Mouse (Mus musculus) embryonic stem cell, embryonic (primary cell): ENCODE data around the gene Ch25h.

Experiments
- CTCF ChIA-PET, 4 experiments: fragments of 300-600 bp in 2 of 4; fragments of 350-600 bp in 2 of 4; sonication (Branson Sonifier 250); formaldehyde crosslinking; loops; one replicate each; lab custom pipeline; 2022; ENCODE audit warnings: inconsistent platforms in 2 of 4; lab: Charles Lee
- POLR2A ChIA-PET, 4 experiments: fragments of 300-600 bp in 2 of 4; fragments of 350-600 bp in 2 of 4; sonication (Branson Sonifier 250); formaldehyde crosslinking; loops; one replicate each; lab custom pipeline; 2022; ENCODE audit warnings: antibody characterized with exemption in 4 of 4, inconsistent platforms in 1 of 4; lab: Charles Lee

Ch25h gene

DNA sequence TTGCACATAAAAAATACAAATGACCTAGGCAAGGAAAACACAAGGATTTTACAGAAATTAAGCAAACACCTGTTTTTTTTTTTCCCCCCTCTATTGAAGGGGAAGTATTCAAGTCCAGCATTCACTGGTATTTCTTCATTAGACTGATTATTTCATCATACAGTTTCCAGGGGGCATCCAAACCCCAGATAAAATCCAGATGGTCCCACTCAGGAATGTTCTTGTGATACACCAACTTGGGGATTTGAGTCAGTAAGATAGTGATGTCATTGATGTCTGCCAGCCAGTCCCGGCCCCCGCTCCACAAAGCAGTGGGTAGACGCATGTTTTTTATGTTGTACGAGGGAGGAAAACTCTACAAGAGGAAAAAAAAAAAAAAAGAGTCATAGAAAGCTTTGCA, 18.9 kb upstream of the Ch25h start:
- CTCF ChIA-PET: no interaction called here
- POLR2A ChIA-PET: no interaction called here

DNA sequence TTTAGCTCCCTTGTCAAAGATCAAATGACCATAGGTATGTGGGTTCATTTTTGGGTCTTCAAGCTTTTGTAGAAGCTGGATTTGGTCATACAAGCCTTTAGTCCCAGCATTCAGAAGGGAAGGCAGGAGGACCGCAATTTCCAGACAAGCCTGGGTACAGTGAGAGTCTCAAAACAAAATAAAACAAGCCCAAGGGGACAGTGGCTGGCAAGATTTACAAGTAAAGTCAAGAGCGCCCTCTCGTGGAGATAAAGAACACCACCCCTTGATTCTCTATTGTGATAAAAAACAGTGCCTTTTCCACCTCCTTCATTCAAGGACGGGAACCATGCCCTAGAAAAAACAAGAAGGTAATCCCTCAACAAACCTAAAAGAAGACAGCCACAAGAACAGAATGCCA, 8.6 kb upstream of the Ch25h start:
- POLR2A ChIA-PET: no interaction called here
- CTCF ChIA-PET: interaction anchor here in 2 of 4 experiments (0.7 to 1.4 kb wide), 3 partner anchors 149 to 240 kb away, joined by 4 read pairs; no protein-coding TSS in a partner anchor

DNA sequence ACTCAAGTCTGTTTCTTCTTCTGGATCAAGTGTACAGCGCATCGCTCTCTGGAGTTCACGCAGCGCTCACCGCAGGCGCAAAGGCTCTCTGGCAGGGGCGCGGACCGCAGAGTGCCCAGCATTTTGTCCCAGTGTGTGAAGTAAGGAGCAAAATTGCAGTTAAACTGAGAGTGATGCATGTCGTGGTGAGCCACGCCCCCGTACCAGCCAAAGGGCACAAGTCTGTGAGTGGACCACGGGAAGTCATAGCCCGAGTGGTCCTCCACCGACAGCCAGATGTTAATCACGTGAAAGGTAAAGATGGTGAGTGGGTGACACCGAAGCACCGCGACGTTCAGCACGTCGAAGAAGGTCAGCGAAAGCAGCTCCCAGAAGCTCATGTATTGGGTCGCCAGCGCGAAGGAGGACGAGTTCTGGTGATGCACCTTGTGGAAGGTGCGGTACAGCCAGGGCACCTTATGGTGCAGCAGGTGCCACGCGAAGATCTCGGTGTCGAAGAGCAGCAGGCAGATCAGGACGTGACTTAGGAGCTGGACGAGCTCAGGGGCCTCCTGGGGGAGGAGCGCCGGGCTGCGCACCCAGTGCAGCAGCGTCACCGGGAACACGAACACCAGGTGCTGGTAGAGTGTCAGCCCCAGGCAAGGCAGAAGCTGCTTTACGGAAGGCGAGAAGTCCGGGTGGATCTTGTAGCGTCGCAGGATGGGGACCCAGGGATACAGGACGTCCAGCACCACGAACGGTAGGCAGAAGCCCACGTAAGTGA, 555 bp downstream of the Ch25h start:
- POLR2A ChIA-PET: interaction anchor here in 1 of 4 experiments (1.2 kb wide), 1 partner anchor 41 kb away, joined by 3 read pairs; no protein-coding TSS in a partner anchor
- CTCF ChIA-PET: interaction anchor here in 2 of 4 experiments (0.6 to 1.1 kb wide), 3 partner anchors 26 to 230 kb away, joined by 3 to 5 read pairs (median 4); no protein-coding TSS in a partner anchor

GRCm38 (mm10) chr19:34471703-34472102, 3.3 kb downstream of the Ch25h start:
- ChIA-PET CTCF (no interaction called here), POLR2A (no interaction called here)

GRCm38 (mm10) chr19:34468794-34469193, 6.2 kb downstream of the Ch25h start:
- CTCF ChIA-PET: no interaction called here
- POLR2A ChIA-PET: interaction anchor here in 1 of 4 experiments (1.4 kb wide), 1 partner anchor 186 kb away, joined by 3 read pairs; no protein-coding TSS in a partner anchor

DNA sequence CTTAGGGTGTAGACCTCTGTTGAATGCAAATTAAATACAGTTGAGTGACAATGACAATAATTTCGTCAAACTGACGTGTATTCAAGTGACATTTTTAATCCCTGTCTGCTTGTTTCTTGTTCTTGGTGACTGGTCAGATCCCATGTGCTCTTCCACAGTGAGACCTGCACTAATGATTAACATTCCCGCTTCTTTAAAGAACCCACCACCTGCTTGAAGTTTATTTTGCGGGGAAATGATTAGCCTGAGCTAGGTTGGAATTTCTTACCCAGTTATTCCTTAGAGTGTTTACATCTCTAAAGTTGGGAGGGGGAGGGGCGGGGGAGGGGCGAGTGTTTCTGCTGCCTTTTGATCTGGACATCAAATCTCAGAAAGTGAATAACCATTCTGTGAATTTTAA, 6.7 kb downstream of the Ch25h start:
- POLR2A ChIA-PET: interaction anchor here in 1 of 4 experiments (1.4 kb wide), 1 partner anchor 187 kb away, joined by 3 read pairs; no protein-coding TSS in a partner anchor
- CTCF ChIA-PET: no interaction called here

GRCm38 (mm10) chr19:34464453-34464852, 10.5 kb downstream of the Ch25h start:
- ChIA-PET CTCF (no interaction called here), POLR2A (no interaction called here)

GRCm38 (mm10) chr19:34461451-34462019, 13.4 kb downstream of the Ch25h start:
- ChIA-PET POLR2A (no interaction called here), CTCF (no interaction called here)

- POLR2A ChIA-PET: no interaction called here
- CTCF ChIA-PET: no interaction called here
Observed at GRCm38 (mm10) chr19:34450784-34451370, 24.1 kb downstream of the Ch25h start.

DNA sequence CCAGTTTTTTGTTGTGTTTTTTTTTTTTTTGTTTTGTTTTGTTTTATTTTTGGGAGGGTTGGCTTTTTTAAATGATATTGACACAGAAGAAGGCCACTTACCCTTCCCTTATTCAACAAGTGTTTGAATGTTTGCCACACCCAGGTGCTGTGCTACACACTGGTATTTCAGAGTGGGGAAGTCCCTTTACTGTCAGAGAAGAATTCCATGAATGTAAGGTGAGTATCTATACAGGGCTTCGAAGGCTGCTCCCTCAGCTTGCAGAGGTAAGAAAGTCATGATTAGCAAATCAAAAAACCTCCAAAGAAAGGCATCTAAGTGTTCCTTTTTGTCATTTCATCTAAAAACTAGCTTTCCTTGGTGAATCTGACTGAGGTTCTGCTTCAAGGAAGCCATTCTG, 26.1 kb downstream of the Ch25h start:
- ChIA-PET CTCF (no interaction called here), POLR2A (interaction anchor here in 1 of 4 experiments (0.7 kb wide), 1 partner anchor 62 kb away, joined by 3 read pairs; no protein-coding TSS in a partner anchor)

DNA sequence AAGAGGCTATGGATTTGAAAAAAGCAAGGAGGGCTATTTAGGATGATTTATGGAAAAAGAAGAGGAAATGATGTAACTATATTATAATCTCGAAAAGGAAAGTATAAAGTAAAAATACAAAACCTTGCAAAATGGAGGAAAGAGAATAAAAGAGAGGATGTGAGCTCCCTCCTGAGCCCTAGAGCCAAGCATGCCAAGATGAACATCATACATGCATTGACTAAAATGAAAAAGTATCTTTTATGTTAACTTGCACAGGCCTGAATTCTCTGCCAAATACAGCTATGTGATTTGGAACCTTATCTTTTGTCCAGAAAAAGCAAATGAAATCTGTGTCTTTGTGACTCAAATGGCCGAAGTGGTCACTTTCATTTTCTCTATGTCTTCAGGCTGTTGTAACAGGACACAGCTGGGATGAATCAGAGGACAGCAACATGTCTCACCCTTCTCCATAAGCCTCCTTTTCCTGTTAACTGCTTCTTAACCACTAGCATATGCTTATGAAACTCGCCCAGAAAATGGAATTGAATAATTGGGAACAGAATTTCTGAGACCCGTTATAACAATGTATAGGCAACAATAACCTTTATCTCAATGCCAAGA, 29.5 kb downstream of the Ch25h start:
- ChIA-PET CTCF (interaction anchor here in 1 of 4 experiments (0.6 kb wide), 1 partner anchor 892 kb away, joined by 8 read pairs; no protein-coding TSS in a partner anchor), POLR2A (no interaction called here)

GRCm38 (mm10) chr19:34444785-34445184, 30.2 kb downstream of the Ch25h start:
- ChIA-PET CTCF (no interaction called here), POLR2A (no interaction called here)

DNA sequence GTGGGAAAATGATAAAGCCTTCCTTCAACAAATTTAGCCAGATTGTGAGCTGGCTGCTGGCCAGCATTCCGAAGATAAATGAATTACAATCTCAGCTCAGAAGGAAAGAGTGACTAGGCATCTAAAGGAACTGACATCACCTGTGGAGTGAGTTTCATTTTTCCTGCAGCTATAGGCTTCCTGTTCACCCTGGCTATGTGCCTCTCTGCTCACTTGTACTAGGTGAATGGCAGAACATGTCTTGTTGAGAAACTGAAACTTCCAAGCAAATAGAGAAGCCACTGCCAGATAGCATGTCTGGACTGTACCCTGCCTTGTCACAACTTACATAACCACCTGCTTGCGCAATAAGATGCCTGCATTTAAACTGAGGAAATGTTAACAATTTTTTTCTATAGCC, 33.0 kb downstream of the Ch25h start:
- ChIA-PET CTCF (no interaction called here), POLR2A (no interaction called here)

GRCm38 (mm10) chr19:34435197-34435611, 39.8 kb downstream of the Ch25h start:
- CTCF ChIA-PET: no interaction called here

GRCm38 (mm10) chr19:34431314-34431713, 43.6 kb downstream of the Ch25h start:
- CTCF ChIA-PET: no interaction called here
- POLR2A ChIA-PET: no interaction called here

More at GRCm38 (mm10) chr19:34435197-34435611, 39.8 kb downstream of the Ch25h start:
- POLR2A ChIA-PET: no interaction called here

- POLR2A ChIA-PET: no interaction called here
- CTCF ChIA-PET: interaction anchor here in 1 of 4 experiments (0.7 kb wide), 1 partner anchor 18 kb away, joined by 3 read pairs; no protein-coding TSS in a partner anchor
Observed at GRCm38 (mm10) chr19:34423783-34424335, 51.1 kb downstream of the Ch25h start.
